Comparison of ENCODE assay signal across 8 mouse cellular contexts in the genomic region with DNA sequence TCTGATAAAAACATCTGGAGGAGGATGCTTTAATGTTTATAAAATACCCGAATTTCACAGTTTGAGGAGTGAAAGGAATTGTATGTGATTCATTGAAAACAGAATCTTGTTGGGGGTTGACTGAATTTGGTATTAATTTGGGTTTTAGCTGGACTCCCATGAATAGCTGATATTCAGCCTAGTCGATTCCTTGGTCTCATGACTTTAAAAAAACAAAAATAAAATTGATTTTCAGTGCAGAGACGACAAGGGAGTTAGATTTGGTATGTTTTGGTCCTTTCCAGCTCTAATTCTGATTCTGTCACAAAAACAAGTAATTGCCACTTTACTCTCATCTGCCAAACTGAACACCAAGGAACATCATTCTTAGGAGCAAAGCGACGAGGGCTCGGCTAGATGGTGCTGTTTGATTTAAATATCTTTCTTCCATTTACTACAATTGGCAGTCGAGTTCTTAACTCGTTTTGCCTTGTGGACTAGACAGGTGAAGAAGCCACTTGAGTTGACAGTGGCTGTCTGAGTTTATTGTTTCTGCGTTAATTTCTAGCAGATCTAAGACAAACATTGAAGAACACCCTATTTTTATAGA. TPM values are rescaled to one million over a fixed set of nuclear protein-coding genes. Genes with fewer than 3 reads are reported as not detected.
A peak's percentile ranks its signal among the peaks of the same experiment; 100 is the strongest.
DNase-seq lines count a peak whose midpoint lies in the region; ATAC-seq and TF ChIP-seq lines count a peak whose summit lies in the region.

No protein-coding gene starts in this region.

- peak; percentile 28 to 52 for DNase-seq in cerebellum, adult 2 months
- DNase-seq in cerebellum, postnatal 4 days (ENCODE audit: low spot score in 2 of 2) = no peak
- DNase-seq in NIH3T3 (ENCODE audit: low read depth) = peak; percentile 21
- peak; percentile 46 to 56 for DNase-seq in kidney, postnatal 36 days
- no peak for DNase-seq in midbrain, embryonic 10.5 days (ENCODE audit: low spot score)
- peak; percentile 42 to 58 for DNase-seq in thymus, postnatal 10 days (ENCODE audit: low spot score in 2 of 2)
- no peak for DNase-seq in left cerebral cortex, adult 18-20 months (ENCODE audit: low spot score in 2 of 2)

- no peak overlapping the region for H3K4me3 ChIP-seq in cerebellum, adult 2 months (replicated peaks; ENCODE audit: insufficient read depth, low read depth, low read length)
- peak overlapping the region; percentile 97 for H3K4me3 ChIP-seq in forebrain, embryonic 13.5 days
- peak overlapping the region; percentile 97 for H3K4me3 ChIP-seq in midbrain, embryonic 10.5 days

- H3K36me3 ChIP-seq in forebrain, embryonic 13.5 days (ENCODE audit: poor library complexity, severe bottlenecking) = no peaks in the 10 kb centered on the region
- H3K36me3 ChIP-seq in midbrain, embryonic 10.5 days = no peaks in the 10 kb centered on the region

- no peak for ATAC-seq in forebrain, embryonic 13.5 days

- no peaks in the 10 kb centered on the region for H3K27me3 ChIP-seq in cerebellum, adult 2 months (ENCODE audit: control insufficient read depth, insufficient read depth, low read length)
- no peaks in the 10 kb centered on the region for H3K27me3 ChIP-seq in forebrain, embryonic 13.5 days
- no peaks in the 10 kb centered on the region for H3K27me3 ChIP-seq in midbrain, embryonic 10.5 days (ENCODE audit: low read depth, poor library complexity, severe bottlenecking)

- H3K9ac ChIP-seq in forebrain, embryonic 13.5 days = 0 out of 2 replicates have a peak overlapping the region, but pooled peaks have one; percentile 12

- no peak; the same call in 1 of the 2 replicates for TF ChIP-seq CTCF in cerebellum, adult 2 months (IDR thresholded peaks at IDR 0.05; ENCODE audit: borderline replicate concordance, insufficient read depth, low read depth, low read length)

- no peak for TF ChIP-seq POLR2A in cerebellum, adult 2 months (IDR thresholded peaks at IDR 0.05; ENCODE audit: borderline replicate concordance, insufficient read depth, low read length)

- H3K4me1 ChIP-seq in cerebellum, adult 2 months (ENCODE audit: control insufficient read depth, insufficient read depth, low read length) = no peaks in the 10 kb centered on the region; the same call in 1 of the 2 replicates
- H3K4me1 ChIP-seq in forebrain, embryonic 13.5 days = peaks cover 42% of the 10 kb centered on the region
- peaks cover 47% of the 10 kb centered on the region for H3K4me1 ChIP-seq in midbrain, embryonic 10.5 days

- 16% methylated on average over 9 of the region's 9 CpGs for WGBS in cerebellum, adult 2 months
- 12% methylated on average over 9 of the region's 9 CpGs for WGBS in forebrain, embryonic 13.5 days
- 38% methylated on average over 9 of the region's 9 CpGs for WGBS in midbrain, embryonic 10.5 days

- H3K4me2 ChIP-seq in forebrain, embryonic 13.5 days = peak overlapping the region; percentile 87

- H3K27ac ChIP-seq in cerebellum, adult 2 months (ENCODE audit: insufficient read depth, low read length) = no peak overlapping the region
- H3K27ac ChIP-seq in forebrain, embryonic 13.5 days = no peak overlapping the region
- no peak overlapping the region for H3K27ac ChIP-seq in midbrain, embryonic 10.5 days (replicated peaks)

- no peaks in the 10 kb centered on the region for H3K9me3 ChIP-seq in forebrain, embryonic 13.5 days (replicated peaks)
- H3K9me3 ChIP-seq in midbrain, embryonic 10.5 days (replicated peaks) = no peaks in the 10 kb centered on the region

RNA-seq across cellular contexts. Expression of gene Ssbp2, which starts 2.9 kb away (rescaled TPM):
- polyA plus RNA-seq in cerebellum, adult 2 months (2012; rRNA removed) = 73.0 and 75.2 TPM in 2 replicates
- 202 and 241 TPM in 2 replicates for polyA plus RNA-seq in forebrain, embryonic 13.5 days (2015; fragmentation: Nextera tagmentation; extraction: Ambion mirVana)
- polyA plus RNA-seq in midbrain, embryonic 10.5 days (2016; fragmentation: Nextera tagmentation; extraction: Ambion mirVana) = 148 and 159 TPM in 2 replicates
- 100 to 1,000 TPM; 147 to 148 TPM for total RNA-seq in left cerebral cortex, adult 18-20 months (2021)

Comparison
In these comparisons a context has a peak if more than half of its experiments do, and no peak if none do; other contexts are left out.
1. DNase-seq: peak in cerebellum, adult 2 months (2 of 2), NIH3T3 (single experiment), kidney, postnatal 36 days (2 of 2) and thymus, postnatal 10 days (2 of 2); none in cerebellum, postnatal 4 days (0 of 2), midbrain, embryonic 10.5 days (single experiment) and left cerebral cortex, adult 18-20 months (0 of 2).